Mouse (Mus musculus) heart, embryonic 14.5 days (tissue): ENCODE data around the gene Tmsb10. TPM values are rescaled to one million over a fixed set of nuclear protein-coding genes. Genes with fewer than 3 reads are reported as not detected.

ENCODE experiments used
- ATAC-seq: fragments of 200-750 bp; cut with Nextera tagmentation; 2 replicates; pipeline ENCODE4 v1.8.0; 2017; ENCODE audit warnings: low read depth, moderate TSS enrichment; ENCODE audit not compliant: insufficient number of reproducible peaks, insufficient read depth, low FRiP score
- H3K27ac ChIP-seq, 2 experiments: fragments of 200-500 bp in 1 of 2; fragments of 300-500 bp in 1 of 2; sonication (generic) in 1 of 2; replicated peaks in 1 of 2; 2 replicates each; pipeline ENCODE4 v1.5.1; 2012 to 2014; ENCODE audit warnings: low read depth in 2 of 2, low read length in 2 of 2, control low read depth in 1 of 2, mild to moderate bottlenecking in 1 of 2, mixed read lengths in 1 of 2; ENCODE audit not compliant: control insufficient read depth in 1 of 2, insufficient read depth in 1 of 2
- H3K27me3 ChIP-seq: fragments of 300-500 bp; sonication (generic); 2 replicates; pipeline ENCODE4 v1.6.1; 2014; ENCODE audit warnings: mild to moderate bottlenecking, low read length, control low read depth; ENCODE audit not compliant: control insufficient read depth, insufficient read depth
- H3K36me3 ChIP-seq: fragments of 300-500 bp; sonication (generic); 2 replicates; pipeline ENCODE4 v1.6.1; 2014; ENCODE audit warnings: mild to moderate bottlenecking, control low read depth, low read length, mixed read lengths; ENCODE audit not compliant: control insufficient read depth, insufficient read depth
- H3K4me1 ChIP-seq, 2 experiments: fragments of 200-500 bp in 1 of 2; fragments of 300-500 bp in 1 of 2; sonication (generic) in 1 of 2; 2 replicates each; pipeline ENCODE4 v1.6.1; 2012 to 2014; ENCODE audit warnings: low read length in 2 of 2, control low read depth in 1 of 2, mixed read lengths in 1 of 2; ENCODE audit not compliant: control insufficient read depth in 2 of 2, insufficient read depth in 2 of 2
- H3K4me2 ChIP-seq: fragments of 300-500 bp; sonication (generic); 2 replicates; pipeline ENCODE4 v1.6.1; 2014; ENCODE audit warnings: mild to moderate bottlenecking, low read length
- H3K4me3 ChIP-seq, 2 experiments: fragments of 200-500 bp in 1 of 2; fragments of 300-500 bp in 1 of 2; sonication (generic) in 1 of 2; 2 replicates each; pipeline ENCODE4 v1.5.1; 2012 to 2014; ENCODE audit warnings: low read length in 2 of 2, mild to moderate bottlenecking in 2 of 2, control low read depth in 1 of 2, low read depth in 1 of 2, moderate library complexity in 1 of 2; ENCODE audit not compliant: control insufficient read depth in 1 of 2, insufficient read depth in 1 of 2
- H3K9ac ChIP-seq: fragments of 300-500 bp; sonication (generic); 2 replicates; pipeline ENCODE4 v1.6.1; 2014; ENCODE audit warnings: mild to moderate bottlenecking, low read length
- H3K9me3 ChIP-seq: fragments of 300-500 bp; sonication (generic); 2 replicates; pipeline ENCODE4 v1.6.1; 2016; ENCODE audit warnings: low read length, control low read depth; ENCODE audit not compliant: control insufficient read depth
- WGBS: fragments of 180-500 bp; shearing (Covaris S2); extraction: QIAGEN DNeasy Blood & Tissue Kit; methylation state at CpG from one replicate; pipeline ENCODE4 v1.1.7; 2014; 5-methylcytosine and 5-hydroxymethylcytosine counted together
- polyA plus RNA-seq: library from polyadenylated mRNA; unstranded; fragments of >200 nt; fragmentation: Nextera tagmentation; extraction: Ambion mirVana; gene quantifications from 2 replicates; pipeline ENCODE4 v1.2.1, GENCODE M21; 2014

Tmsb10 gene
- polyA plus RNA-seq, 1 experiment from 2014 or later = 1,682 TPM

DNA sequence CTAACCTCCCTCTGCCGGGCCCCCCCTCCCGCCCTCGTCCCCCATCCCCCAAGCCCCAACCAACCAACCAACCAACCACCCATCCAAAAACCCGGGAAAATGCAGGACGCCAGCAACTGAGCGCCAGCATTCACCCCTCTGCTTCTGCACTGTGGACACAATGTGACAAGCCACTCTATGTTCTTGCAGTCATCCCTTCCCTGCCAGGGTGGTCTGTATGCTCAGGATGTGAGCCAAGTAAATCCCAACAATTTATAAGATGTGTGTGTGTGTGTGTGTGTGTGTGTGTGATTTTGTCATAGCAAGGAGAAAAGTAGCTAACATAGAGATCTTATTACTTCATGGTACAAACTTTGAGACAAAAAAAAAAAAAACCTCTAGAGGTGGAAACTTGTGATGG, 6.7 kb upstream of the Tmsb10 start:
- Histone ChIP-seq H3K9me3 (no peaks in the 10 kb centered on the region), H3K27me3 (no peaks in the 10 kb centered on the region), H3K4me3 (no peak overlapping the region), H3K27ac (no peak overlapping the region), H3K4me1 (0 out of 4 replicates have a peak, but pooled peaks cover 0 to 3% of the 10 kb centered on the region in 2 experiments), H3K9ac (no peak overlapping the region), H3K36me3 (no peaks in the 10 kb centered on the region), H3K4me2 (no peak overlapping the region)
- ATAC-seq = no peak
- 82% methylated on average over 6 of the region's 6 CpGs for WGBS

DNA sequence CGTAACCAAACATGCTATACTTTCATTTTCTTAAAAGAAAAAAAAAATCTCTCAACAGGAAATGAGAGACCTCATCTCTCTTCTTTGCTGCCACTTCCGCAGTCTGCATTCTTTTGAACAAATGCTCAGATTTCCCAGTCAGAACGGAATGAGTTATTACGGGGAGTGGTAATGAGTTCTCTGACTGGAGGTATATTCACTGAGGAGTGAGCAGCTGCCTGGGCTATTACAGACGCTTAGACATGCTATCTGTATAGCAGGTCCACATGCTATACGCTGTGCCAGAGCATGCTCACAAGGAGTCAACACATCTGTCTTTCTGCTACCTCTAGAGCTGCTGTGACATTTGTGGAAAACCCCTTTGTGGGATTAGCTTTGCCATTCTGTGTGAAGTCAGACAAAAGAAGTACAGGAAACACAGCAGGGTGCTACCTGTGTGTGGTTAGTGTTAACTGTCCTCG, 3.8 kb upstream of the Tmsb10 start:
- no peak for ATAC-seq
- Histone ChIP-seq H3K27ac (no peak overlapping the region), H3K9me3 (no peaks in the 10 kb centered on the region), H3K27me3 (no peaks in the 10 kb centered on the region), H3K9ac (no peak overlapping the region), H3K36me3 (no peaks in the 10 kb centered on the region), H3K4me1 (0 out of 4 replicates have a peak, but pooled peaks cover 0 to 7% of the 10 kb centered on the region in 2 experiments), H3K4me3 (no peak overlapping the region), H3K4me2 (no peak overlapping the region)
- 56% methylated on average over 7 of the region's 7 CpGs for WGBS

DNA sequence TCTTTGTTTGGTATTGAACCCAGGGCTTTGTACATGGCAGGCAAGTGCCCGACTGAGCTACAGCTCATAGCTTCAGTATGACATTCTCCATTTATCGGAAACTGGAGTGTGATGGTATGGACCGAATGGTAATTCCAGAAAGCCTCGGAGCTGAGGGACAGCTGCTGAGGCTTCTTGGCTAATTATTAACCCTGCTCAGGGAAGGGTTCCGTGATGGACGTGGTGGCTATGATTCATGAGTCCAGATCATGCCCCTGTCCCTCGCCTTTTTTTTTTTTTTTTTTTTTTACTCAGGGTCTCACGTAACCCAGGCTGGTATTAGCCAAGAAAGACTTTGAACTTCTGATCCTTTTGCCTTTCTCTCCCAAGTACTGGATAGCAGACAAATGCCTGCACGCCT, 3.1 kb upstream of the Tmsb10 start:
- no peak overlapping the region for H3K9ac ChIP-seq
- no peaks in the 10 kb centered on the region for H3K9me3 ChIP-seq
- H3K4me1 ChIP-seq = peaks cover 3 to 10% of the 10 kb centered on the region in 2 experiments; a peak in 2 of 4 replicates
- WGBS = 86% methylated on average over 9 of the region's 9 CpGs
- H3K27me3 ChIP-seq = no peaks in the 10 kb centered on the region
- no peaks in the 10 kb centered on the region for H3K36me3 ChIP-seq
- no peak overlapping the region for H3K4me2 ChIP-seq
- no peak overlapping the region for H3K4me3 ChIP-seq
- no peak for ATAC-seq
- no peak overlapping the region for H3K27ac ChIP-seq

DNA sequence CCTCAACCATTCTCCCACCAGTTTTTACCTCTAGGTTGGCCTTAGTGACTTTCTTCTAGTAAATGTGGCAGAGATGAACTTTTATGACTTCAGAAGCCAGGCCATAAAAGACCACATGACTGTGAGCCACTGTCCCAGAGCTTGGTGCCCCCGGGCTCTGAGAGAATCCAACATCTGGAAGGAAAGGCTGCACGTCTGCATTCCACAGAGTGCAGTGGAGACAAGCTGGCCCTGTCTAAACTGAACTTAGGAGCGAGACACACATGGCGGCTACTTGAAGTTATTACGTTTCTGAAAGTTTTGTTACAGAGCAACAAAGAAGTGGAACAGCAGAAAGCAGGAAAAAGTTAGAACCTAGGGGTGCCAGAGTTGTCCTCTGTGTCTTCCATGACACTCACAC, 2.1 kb upstream of the Tmsb10 start:
- WGBS = 76% methylated on average over 5 of the region's 5 CpGs
- Histone ChIP-seq H3K36me3 (no peaks in the 10 kb centered on the region), H3K4me3 (no peak overlapping the region), H3K4me1 (peaks cover 8 to 13% of the 10 kb centered on the region in 2 experiments; a peak in 2 of 4 replicates), H3K27ac (no peak overlapping the region), H3K9ac (no peak overlapping the region), H3K9me3 (no peaks in the 10 kb centered on the region), H3K27me3 (no peaks in the 10 kb centered on the region), H3K4me2 (no peak overlapping the region)
- ATAC-seq = no peak

DNA sequence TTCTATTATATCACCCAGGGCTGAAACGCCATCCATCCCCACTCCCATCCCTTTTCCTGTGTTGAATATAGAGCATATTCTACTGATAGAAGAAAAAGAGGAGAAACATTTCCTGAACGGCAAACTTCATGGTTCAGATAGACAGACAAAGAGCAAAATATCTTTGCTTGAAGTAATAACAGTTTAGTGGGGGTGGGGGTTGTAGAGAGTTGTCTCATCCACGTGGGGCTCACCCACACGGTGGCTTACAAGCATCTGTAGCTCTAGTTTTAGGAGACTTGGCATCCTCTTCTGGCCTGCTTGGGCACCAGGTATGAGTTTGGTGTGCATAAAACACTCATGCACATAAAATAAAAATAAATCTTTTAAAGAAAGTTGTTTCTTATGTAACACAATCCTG, 627 bp upstream of the Tmsb10 start:
- Histone ChIP-seq H3K27ac (peak overlapping the region in 1 of 2 experiments; percentile 68; a peak in 2 of 4 replicates), H3K9ac (peak overlapping the region; percentile 92)

DNA sequence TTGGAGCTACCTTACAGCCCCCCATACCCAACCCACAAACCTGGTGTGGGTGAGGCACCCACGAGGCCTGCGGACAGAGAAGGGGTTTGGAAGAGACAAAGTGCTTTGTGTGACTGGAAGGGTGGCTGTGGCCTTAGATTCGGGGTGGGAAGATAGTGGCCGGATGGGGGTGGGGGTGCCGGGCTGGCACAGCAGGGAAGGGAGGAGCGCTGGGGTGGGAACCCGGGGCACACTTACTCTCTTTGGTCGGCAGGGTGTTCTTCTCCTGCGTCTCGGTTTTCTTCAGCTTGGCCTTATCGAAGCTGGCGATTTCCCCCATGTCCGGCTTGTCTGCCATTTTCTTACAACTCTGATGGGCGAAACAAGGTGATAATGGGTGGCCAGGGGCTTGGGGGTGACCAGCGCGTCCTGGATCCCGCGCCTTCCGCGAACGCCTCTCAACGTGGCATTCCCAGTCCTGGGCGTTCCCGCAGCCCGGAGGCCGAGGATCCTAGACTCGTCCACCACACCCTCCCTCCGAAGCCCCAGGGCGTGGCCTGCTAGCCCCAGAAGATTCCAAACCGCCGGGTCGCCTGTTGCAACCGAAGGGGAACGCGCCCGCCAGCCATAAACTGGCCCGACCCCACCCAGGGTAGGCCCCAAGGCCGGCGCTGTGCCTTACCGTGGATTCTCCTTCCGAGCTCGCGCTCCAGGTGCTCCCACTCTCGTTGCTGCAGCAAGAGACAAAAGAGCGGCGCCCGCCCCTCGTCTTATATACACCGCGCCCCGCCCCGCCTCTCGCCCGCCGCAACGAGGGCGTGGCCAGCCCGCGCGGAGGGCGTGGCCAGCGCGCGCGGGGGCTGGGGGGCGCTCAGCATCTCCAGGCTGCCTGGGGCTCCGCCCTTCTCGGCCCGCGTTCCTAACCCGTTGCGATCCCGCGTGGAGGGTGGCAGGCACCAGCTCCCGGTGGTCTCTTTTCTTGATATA, 589 bp downstream of the Tmsb10 start:
- H3K36me3 ChIP-seq = no peaks in the 10 kb centered on the region
- peak overlapping the region; percentile 60 to 76 for H3K4me3 ChIP-seq
- H3K27me3 ChIP-seq = no peaks in the 10 kb centered on the region
- H3K9ac ChIP-seq = peak overlapping the region; percentile 92
- peak overlapping the region; percentile 56 to 88 for H3K27ac ChIP-seq
- WGBS = under 1% methylated on average over 73 of the region's 75 CpGs
- H3K4me1 ChIP-seq = peaks cover 9 to 13% of the 10 kb centered on the region in 2 experiments; a peak in 2 of 4 replicates
- peak overlapping the region; percentile 87 for H3K4me2 ChIP-seq
- H3K9me3 ChIP-seq = no peaks in the 10 kb centered on the region
- ATAC-seq = peak; percentile 84

More for the DNA sequence above, 627 bp upstream of the Tmsb10 start:
- Histone ChIP-seq H3K9me3 (no peaks in the 10 kb centered on the region), H3K4me1 (peaks cover 9 to 13% of the 10 kb centered on the region in 2 experiments; a peak in 2 of 4 replicates), H3K27me3 (no peaks in the 10 kb centered on the region), H3K4me2 (peak overlapping the region; percentile 87), H3K36me3 (no peaks in the 10 kb centered on the region), H3K4me3 (peak overlapping the region; percentile 60 to 76; a peak in 2 of 4 replicates)
- 34% methylated on average over 4 of the region's 4 CpGs for WGBS
- no peak for ATAC-seq

DNA sequence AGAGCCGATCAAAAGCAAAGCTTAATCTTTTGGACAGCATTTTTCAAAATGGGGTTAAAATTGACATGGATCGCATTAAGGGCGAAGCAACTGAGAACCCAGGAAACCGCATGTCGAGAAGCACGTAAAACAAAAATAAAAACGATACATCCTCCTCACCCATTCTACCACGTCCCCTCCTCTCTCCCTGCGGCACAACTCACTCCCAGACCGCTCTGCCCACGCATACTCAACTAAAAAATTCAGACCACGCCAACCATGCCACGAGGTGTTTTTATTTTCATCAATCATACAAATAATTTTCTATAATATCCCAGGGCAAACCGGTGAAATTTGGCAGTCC, 1.5 kb downstream of the Tmsb10 start:
- peak overlapping the region; percentile 2 to 26; a peak in 3 of 4 replicates for H3K27ac ChIP-seq
- H3K4me3 ChIP-seq = peak overlapping the region; percentile 60 to 76
- WGBS = 2% methylated on average over 14 of the region's 14 CpGs
- H3K27me3 ChIP-seq = no peaks in the 10 kb centered on the region
- H3K9me3 ChIP-seq = no peaks in the 10 kb centered on the region
- H3K36me3 ChIP-seq = no peaks in the 10 kb centered on the region
- H3K9ac ChIP-seq = peak overlapping the region; percentile 92
- peak overlapping the region; percentile 87 for H3K4me2 ChIP-seq
- no peak for ATAC-seq
- H3K4me1 ChIP-seq = peaks cover 9% of the 10 kb centered on the region in 2 experiments; a peak in 2 of 4 replicates
